Mouse (Mus musculus) lung, postnatal 0 days (tissue): ENCODE results near the gene Iqce.

Experiments used
- CTCF ChIP-seq: IDR thresholded peaks from 2 replicates; pipeline ENCODE4 v1.5.1; 2016; ENCODE audit warnings: antibody characterized with exemption, mild to moderate bottlenecking
- EP300 ChIP-seq: IDR thresholded peaks from 2 replicates; pipeline ENCODE4 v1.6.1; 2016; ENCODE audit warnings: antibody characterized with exemption, mild to moderate bottlenecking, control low read depth

DNA sequence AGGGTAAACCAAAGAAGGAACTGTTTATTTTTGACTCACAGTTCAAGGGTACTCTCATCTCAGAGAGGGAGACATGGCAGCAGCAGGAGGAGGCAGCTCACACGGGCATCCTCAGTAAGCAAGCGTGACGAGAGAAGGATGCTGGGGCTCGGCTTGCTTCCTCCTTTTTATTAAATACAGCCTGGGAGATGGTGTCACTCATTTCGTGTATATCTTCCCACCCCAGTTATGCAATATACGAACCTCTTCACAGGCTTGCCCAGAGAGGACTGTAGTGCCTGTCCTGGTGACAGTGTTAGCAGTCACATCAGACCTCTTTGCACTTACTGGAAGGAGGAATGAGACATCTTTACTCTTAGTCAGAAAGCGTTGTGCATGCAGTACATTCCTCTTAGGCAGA lies 18.6 kb upstream of the Iqce start:
- no peak for TF ChIP-seq CTCF
- TF ChIP-seq EP300: no peak
